Mouse (Mus musculus) midbrain, embryonic 16.5 days (tissue): Measurements from ENCODE around the gene AI182371. TPM values are rescaled to one million over a fixed set of nuclear protein-coding genes. Genes with fewer than 3 reads are reported as not detected.

Source experiments
- polyA plus RNA-seq: library from polyadenylated mRNA; unstranded; fragments of >200 nt; fragmentation: Nextera tagmentation; extraction: Ambion mirVana; gene quantifications from 2 replicates; pipeline ENCODE4 v1.2.1, GENCODE M21; 2015

AI182371 gene
- polyA plus RNA-seq, 1 experiment from 2014 or later: 0.80 TPM

Other genes with a start within 250 kb of the AI182371 start
- gene Cutal, start 227.1 kb downstream of the AI182371 start, polyA plus RNA-seq: 0.26 and 0.28 TPM in 2 replicates
- 98.8 and 110 TPM in 2 replicates for gene Psmd5, start 226.6 kb downstream of the AI182371 start, polyA plus RNA-seq
- 1.4 and 2.0 TPM in 2 replicates for gene Phf19, start 187.5 kb downstream of the AI182371 start, polyA plus RNA-seq
- 2.8 and 4.9 TPM in 2 replicates for gene Traf1, start 139.8 kb downstream of the AI182371 start, polyA plus RNA-seq
- 1.1 TPM in 2 replicates for gene Hc, start 40.1 kb downstream of the AI182371 start, polyA plus RNA-seq
- 10.6 TPM in 2 replicates for gene Cntrl, start 7.9 kb upstream of the AI182371 start, polyA plus RNA-seq
- 470 and 473 TPM in 2 replicates for gene Rab14, start 99.6 kb upstream of the AI182371 start, polyA plus RNA-seq
- gene Gsn, start 154.8 kb upstream of the AI182371 start, polyA plus RNA-seq: 18.0 and 20.5 TPM in 2 replicates
- 14.5 and 17.6 TPM in 2 replicates for gene Stom, start 235.4 kb upstream of the AI182371 start, polyA plus RNA-seq